15 mouse cellular contexts compared by ENCODE assay signal in the genomic region with DNA sequence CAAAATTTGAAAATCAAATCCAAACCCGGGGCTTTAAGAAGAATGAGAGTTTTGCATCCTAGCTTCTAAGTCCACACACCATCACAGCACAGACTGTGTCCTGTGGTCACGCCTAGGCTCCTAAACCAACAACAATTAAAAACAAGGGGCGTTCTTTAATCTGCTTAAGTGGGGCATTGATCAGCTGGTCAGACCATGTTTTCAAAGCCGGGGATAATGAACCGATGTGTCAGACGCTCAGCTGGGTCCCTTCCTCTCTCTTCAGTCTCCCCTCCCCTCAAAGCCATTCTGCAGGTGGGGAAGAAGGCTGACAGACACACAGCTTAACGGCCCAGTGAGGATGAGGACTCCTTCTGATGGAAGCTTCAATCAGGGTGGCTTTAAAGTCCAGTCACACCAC. TPM values are rescaled to one million over a fixed set of nuclear protein-coding genes. Genes with fewer than 3 reads are reported as not detected.
"Had no signal": no experiment of that assay in that cellular context is flagged by ENCODE, and none has a peak within 500 bp of the region (broad histone marks: within the 10 kb centered on the region; RNA-seq: fewer than 3 reads in every experiment).

No protein-coding gene starts in this region.

- DNase-seq: kidney, adult 11 months; kidney, postnatal 10 days; left cerebral cortex, postnatal 4 days; liver; liver, embryonic 13.5 days; liver, postnatal 0 days; lung, postnatal 14 days; right cerebral cortex, adult 18-20 months; right cerebral cortex, postnatal 25 days; thymus, adult 18-20 months; thymus, postnatal 14 days had no signal

- H3K36me3 ChIP-seq: liver, embryonic 13.5 days; lung, embryonic 15.5 days; neural tube, embryonic 13.5 days had no signal

- H3K4me3 ChIP-seq: liver, embryonic 13.5 days; lung, embryonic 15.5 days; neural tube, embryonic 13.5 days had no signal

- ATAC-seq: liver, postnatal 0 days had no signal

- H3K27ac ChIP-seq: liver, embryonic 13.5 days; lung, embryonic 15.5 days; macrophage; neural tube, embryonic 13.5 days had no signal

- H3K9me3 ChIP-seq: liver, embryonic 13.5 days; lung, embryonic 15.5 days; neural tube, embryonic 13.5 days had no signal

- H3K9ac ChIP-seq: liver, embryonic 13.5 days; liver, postnatal 0 days; lung, embryonic 15.5 days; neural tube, embryonic 13.5 days had no signal

- H3K4me2 ChIP-seq: liver, embryonic 13.5 days; lung, embryonic 15.5 days; neural tube, embryonic 13.5 days had no signal

RNA-seq across cellular contexts. Expression of a gene that starts 6.2 kb away (rescaled TPM):
- polyA plus RNA-seq: large intestine, adult 2 months; liver, postnatal 0 days; macrophage; neural tube, embryonic 13.5 days had no signal
